Comparison of ENCODE assay signal across 8 mouse cellular contexts in the genomic region with DNA sequence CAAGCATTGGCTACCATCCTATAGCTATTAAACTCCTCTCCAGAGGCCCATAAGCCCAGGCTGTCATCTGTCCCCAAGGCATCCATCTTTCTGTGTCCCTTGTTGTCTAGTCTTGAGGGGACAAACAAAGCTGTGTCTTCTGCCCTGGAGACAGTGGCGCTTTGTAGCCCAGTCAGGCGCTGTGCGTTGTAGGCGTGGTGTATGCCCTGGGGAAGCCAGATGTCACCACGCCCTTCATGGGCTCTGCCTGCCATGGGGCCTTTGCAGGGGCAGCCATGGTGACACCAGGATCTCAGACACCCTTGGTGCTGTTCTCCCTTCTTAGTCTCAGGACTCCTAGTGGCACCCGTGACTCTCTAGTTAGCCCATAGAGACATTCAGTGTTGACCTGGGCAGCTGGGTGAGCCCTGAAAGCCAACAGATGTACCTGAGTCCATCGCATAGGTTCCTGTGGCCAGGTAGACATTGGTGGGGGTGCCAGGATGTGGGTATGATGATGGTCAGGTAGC. TPM values are rescaled to one million over a fixed set of nuclear protein-coding genes. Genes with fewer than 3 reads are reported as not detected.
A peak's percentile ranks its signal among the peaks of the same experiment; 100 is the strongest.
DNase-seq lines count a peak whose midpoint lies in the region; ATAC-seq and TF ChIP-seq lines count a peak whose summit lies in the region.

No protein-coding gene starts in this region.

- no peak for TF ChIP-seq CTCF in testis, adult 2 months (IDR thresholded peaks at IDR 0.05; ENCODE audit: control insufficient read depth, insufficient read depth, insufficient replicate concordance, low read depth, low read length)
- no peak for TF ChIP-seq CTCF in spleen, adult 2 months (IDR thresholded peaks at IDR 0.05; ENCODE audit: extremely low read depth, insufficient read depth, insufficient read length, insufficient replicate concordance)

- WGBS in limb, embryonic 12.5 days = 89% methylated on average over 7 of the region's 7 CpGs
- 56% methylated on average over 7 of the region's 7 CpGs for WGBS in spleen, adult 2 months

- ATAC-seq in limb, embryonic 12.5 days (ENCODE audit: insufficient number of reproducible peaks, insufficient read depth, low FRiP score, low TSS enrichment, low read depth) = no peak
- no peak for ATAC-seq in inflammation-experienced regulatory T-cells, adult 6 months

- no peak for TF ChIP-seq POLR2A in testis, adult 2 months (IDR thresholded peaks at IDR 0.05; ENCODE audit: control insufficient read depth, low read depth, low read length)
- no peak for TF ChIP-seq POLR2A in spleen, adult 2 months (IDR thresholded peaks at IDR 0.05; ENCODE audit: low read depth, low read length)

- H3K27me3 ChIP-seq in testis, adult 2 months (ENCODE audit: control insufficient read depth, insufficient read depth, low read length) = no peaks in the 10 kb centered on the region
- H3K27me3 ChIP-seq in limb, embryonic 12.5 days = no peaks in the 10 kb centered on the region
- no peaks in the 10 kb centered on the region for H3K27me3 ChIP-seq in spleen, adult 2 months (ENCODE audit: control insufficient read depth, insufficient read depth, low read length)

- no peaks in the 10 kb centered on the region; the same call in 1 of the 2 replicates for H3K36me3 ChIP-seq in testis, adult 2 months (ENCODE audit: control insufficient read depth, insufficient read depth, low read length)
- peaks cover 32% of the 10 kb centered on the region for H3K36me3 ChIP-seq in limb, embryonic 12.5 days
- peaks cover 17% of the 10 kb centered on the region for H3K36me3 ChIP-seq in spleen, adult 2 months (ENCODE audit: control insufficient read depth, insufficient read depth, low read length)

- no peaks in the 10 kb centered on the region for H3K9me3 ChIP-seq in limb, embryonic 12.5 days

- no peak overlapping the region for H3K27ac ChIP-seq in testis, adult 2 months (ENCODE audit: control insufficient read depth, insufficient read depth, low read depth, low read length)
- H3K27ac ChIP-seq in limb, embryonic 12.5 days = 0 out of 2 replicates have a peak overlapping the region, but pooled peaks have one; percentile 82
- H3K27ac ChIP-seq in spleen, adult 2 months (ENCODE audit: insufficient read depth, low read length) = peak overlapping the region; percentile 90

- DNase-seq in adrenal gland, postnatal 14 days = peak; percentile 42
- DNase-seq in adrenal gland, postnatal 4 days (ENCODE audit: low spot score in 2 of 2) = no peak
- DNase-seq in testis, postnatal 10 days (ENCODE audit: low spot score) = no peak
- DNase-seq in spleen, adult 2 months (ENCODE audit: low read depth in 1 of 2, low spot score in 2 of 2) = peak in 1 of 2 experiments; percentile 46
- DNase-seq in adrenal gland, adult (ENCODE audit: inconsistent age in 2 of 2, low spot score in 1 of 2) = no peak

- peak overlapping the region; percentile 77 for H3K4me2 ChIP-seq in limb, embryonic 12.5 days

- peak overlapping the region; percentile 98 for H3K4me3 ChIP-seq in testis, adult 2 months (ENCODE audit: control insufficient read depth, low read depth, low read length)
- peak overlapping the region; percentile 68 for H3K4me3 ChIP-seq in limb, embryonic 12.5 days (replicated peaks)
- no peak overlapping the region for H3K4me3 ChIP-seq in spleen, adult 2 months (ENCODE audit: extremely low read depth, insufficient read depth, insufficient read length)

- peak overlapping the region; percentile 65 for H3K9ac ChIP-seq in limb, embryonic 12.5 days (replicated peaks)

- H3K4me1 ChIP-seq in testis, adult 2 months (ENCODE audit: control insufficient read depth, insufficient read depth, low read length) = peaks cover 12% of the 10 kb centered on the region
- H3K4me1 ChIP-seq in limb, embryonic 12.5 days (replicated peaks) = peaks cover 15% of the 10 kb centered on the region
- peaks cover 37% of the 10 kb centered on the region for H3K4me1 ChIP-seq in spleen, adult 2 months (ENCODE audit: control insufficient read depth, insufficient read depth, insufficient read length)

RNA-seq across cellular contexts. Expression of gene Adat3, which starts 1.4 kb away (rescaled TPM):
- total RNA-seq in adrenal gland, postnatal 14 days (2021) = 3.1 and 4.9 TPM in 2 replicates
- total RNA-seq in adrenal gland, postnatal 4 days (2021) = 1 to 10 TPM; 4.0 to 4.9 TPM
- 46.6 and 56.1 TPM in 2 replicates for polyA plus RNA-seq in testis, adult 2 months (2012; rRNA removed)
- polyA plus RNA-seq in limb, embryonic 12.5 days (2016; fragmentation: Nextera tagmentation; extraction: Ambion mirVana) = 6.1 and 9.9 TPM in 2 replicates
- polyA plus RNA-seq in spleen, adult 2 months (2012; rRNA removed) = 17.0 and 25.7 TPM in 2 replicates
- 1 to 10 TPM; 2.6 to 4.2 (median 3.1) TPM for polyA plus RNA-seq in inflammation-experienced regulatory T-cells, adult 6 months (2017; shearing (Covaris generic))

RNA-seq across cellular contexts. Expression of gene Scamp4, which starts 1.4 kb away (rescaled TPM):
- 44.2 and 50.5 TPM in 2 replicates for total RNA-seq in adrenal gland, postnatal 14 days (2021)
- 10 to 100 TPM; 49.5 to 51.8 TPM for total RNA-seq in adrenal gland, postnatal 4 days (2021)
- 58.8 and 61.6 TPM in 2 replicates for polyA plus RNA-seq in testis, adult 2 months (2012; rRNA removed)
- polyA plus RNA-seq in limb, embryonic 12.5 days (2016; fragmentation: Nextera tagmentation; extraction: Ambion mirVana) = 62.1 and 66.0 TPM in 2 replicates
- 94.8 and 110 TPM in 2 replicates for polyA plus RNA-seq in spleen, adult 2 months (2012; rRNA removed)
- polyA plus RNA-seq in inflammation-experienced regulatory T-cells, adult 6 months (2017; shearing (Covaris generic)) = 100 to 1,000 TPM in 2 of 3 experiments, 10 to 100 TPM in 1; 96.2 to 110 (median 108) TPM

RNA-seq across cellular contexts. Expression of gene Gm49322, which starts 1.8 kb away (rescaled TPM):
- total RNA-seq in adrenal gland, postnatal 14 days (2021) = 1.6 and 2.5 TPM in 2 replicates
- total RNA-seq in adrenal gland, postnatal 4 days (2021) = 1 to 10 TPM; 3.0 to 3.4 TPM
- polyA plus RNA-seq in testis, adult 2 months (2012; rRNA removed) = 1.9 and 2.1 TPM in 2 replicates
- 4.9 and 6.1 TPM in 2 replicates for polyA plus RNA-seq in limb, embryonic 12.5 days (2016; fragmentation: Nextera tagmentation; extraction: Ambion mirVana)
- 2.9 and 3.0 TPM in 2 replicates for polyA plus RNA-seq in spleen, adult 2 months (2012; rRNA removed)
- 1 to 10 TPM; 5.3 to 8.4 (median 8.3) TPM for polyA plus RNA-seq in inflammation-experienced regulatory T-cells, adult 6 months (2017; shearing (Covaris generic))

RNA-seq across cellular contexts. Expression of gene Abhd17a, which starts 13.9 kb away (rescaled TPM):
- 97.7 and 98.7 TPM in 2 replicates for total RNA-seq in adrenal gland, postnatal 14 days (2021)
- total RNA-seq in adrenal gland, postnatal 4 days (2021) = 100 to 1,000 TPM; 106 to 112 TPM
- polyA plus RNA-seq in testis, adult 2 months (2012; rRNA removed) = 246 and 291 TPM in 2 replicates
- 108 and 110 TPM in 2 replicates for polyA plus RNA-seq in limb, embryonic 12.5 days (2016; fragmentation: Nextera tagmentation; extraction: Ambion mirVana)
- 220 and 302 TPM in 2 replicates for polyA plus RNA-seq in spleen, adult 2 months (2012; rRNA removed)
- polyA plus RNA-seq in inflammation-experienced regulatory T-cells, adult 6 months (2017; shearing (Covaris generic)) = 10 to 100 TPM in 2 of 3 experiments, 1 to 10 TPM in 1; 8.6 to 12.0 (median 11.4) TPM

RNA-seq across cellular contexts. Expression of gene Csnk1g2, which starts 18.6 kb away (rescaled TPM):
- 105 and 108 TPM in 2 replicates for total RNA-seq in adrenal gland, postnatal 14 days (2021)
- total RNA-seq in adrenal gland, postnatal 4 days (2021) = 100 to 1,000 TPM; 169 to 173 TPM
- polyA plus RNA-seq in testis, adult 2 months (2012; rRNA removed) = 1,079 and 1,184 TPM in 2 replicates
- 239 and 260 TPM in 2 replicates for polyA plus RNA-seq in limb, embryonic 12.5 days (2016; fragmentation: Nextera tagmentation; extraction: Ambion mirVana)
- 206 and 283 TPM in 2 replicates for polyA plus RNA-seq in spleen, adult 2 months (2012; rRNA removed)
- 10 to 100 TPM; 11.7 to 16.3 (median 13.2) TPM for polyA plus RNA-seq in inflammation-experienced regulatory T-cells, adult 6 months (2017; shearing (Covaris generic))
